Mouse (Mus musculus) ovary, postnatal 36 days (tissue): ENCODE results near the gene Plaur.
A peak's percentile ranks its signal among the peaks of the same experiment; 100 is the strongest.

Experiments used
- DNase-seq: peaks from one replicate; pipeline ENCODE4 v3.0.0; 2022; ENCODE audit warnings: low spot score, mixed read lengths

Plaur gene

DNA sequence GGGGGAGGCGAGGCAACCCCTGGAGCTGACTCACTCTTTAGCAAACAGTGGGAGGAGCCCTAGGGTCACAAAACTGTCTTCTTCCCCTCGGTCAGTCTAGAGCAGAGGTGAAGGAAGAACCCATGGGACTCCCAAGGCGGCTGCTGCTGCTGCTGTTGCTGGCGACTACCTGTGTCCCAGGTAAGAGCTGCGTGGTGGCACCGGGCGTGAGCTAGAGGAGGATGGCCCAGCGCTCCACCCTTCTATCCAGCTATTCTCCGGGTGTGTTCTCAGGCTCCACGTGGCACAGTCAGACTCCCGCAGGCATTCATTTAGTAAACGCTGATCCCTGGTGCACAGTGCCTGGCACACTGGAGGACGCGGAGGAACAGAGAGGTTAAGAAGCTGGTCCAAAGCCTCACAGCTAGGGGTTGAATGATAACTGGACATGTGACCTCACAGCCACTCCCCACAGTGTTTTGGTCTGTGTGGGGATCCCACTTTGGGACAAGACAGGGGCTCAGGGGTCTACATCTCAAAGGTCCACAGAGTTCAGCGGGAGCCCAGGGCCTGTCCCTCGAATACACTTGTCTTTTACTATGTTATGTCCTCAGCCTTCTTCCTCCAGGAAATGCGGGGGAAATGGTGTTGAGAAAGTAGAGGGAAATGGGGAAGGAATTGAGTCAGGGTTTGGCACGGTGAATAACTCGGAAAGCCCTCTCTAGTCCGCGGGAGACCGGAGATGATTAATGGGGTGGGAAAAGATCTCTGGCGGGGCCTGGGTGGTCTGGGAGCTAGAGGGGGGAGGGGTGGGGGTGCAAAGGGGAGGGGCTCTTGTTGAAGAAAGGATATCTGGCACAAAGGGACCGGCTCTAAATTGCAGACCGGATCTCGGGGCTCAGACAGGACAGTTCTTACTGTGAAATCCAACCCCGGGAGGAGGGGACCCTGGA is at the start of gene Plaur:
TSS of gene Plaur (plus strand) at position 97 of the 932 bp plus-strand sequence.
- no peak for DNase-seq

DNA sequence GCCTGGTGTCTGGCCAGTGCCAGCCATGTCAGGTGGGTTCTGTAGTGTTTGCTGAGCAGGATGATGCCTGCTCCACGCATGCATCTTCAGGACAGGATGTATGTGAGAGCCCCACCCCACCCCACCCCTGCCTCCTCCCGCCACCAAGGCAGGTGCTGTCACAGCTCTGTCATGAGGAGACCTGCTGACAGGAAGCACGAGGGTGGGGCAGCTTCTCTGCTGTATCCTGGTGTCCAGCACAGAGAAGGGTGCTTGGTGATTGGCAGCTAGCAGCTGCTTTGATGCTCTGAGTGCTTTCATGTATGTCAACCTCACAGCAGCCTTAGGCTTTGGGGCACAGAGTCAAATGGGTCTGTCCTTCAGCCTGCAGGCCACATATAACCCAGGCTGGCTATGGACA is 48.7 kb upstream of the Plaur start:
- no peak for DNase-seq

DNA sequence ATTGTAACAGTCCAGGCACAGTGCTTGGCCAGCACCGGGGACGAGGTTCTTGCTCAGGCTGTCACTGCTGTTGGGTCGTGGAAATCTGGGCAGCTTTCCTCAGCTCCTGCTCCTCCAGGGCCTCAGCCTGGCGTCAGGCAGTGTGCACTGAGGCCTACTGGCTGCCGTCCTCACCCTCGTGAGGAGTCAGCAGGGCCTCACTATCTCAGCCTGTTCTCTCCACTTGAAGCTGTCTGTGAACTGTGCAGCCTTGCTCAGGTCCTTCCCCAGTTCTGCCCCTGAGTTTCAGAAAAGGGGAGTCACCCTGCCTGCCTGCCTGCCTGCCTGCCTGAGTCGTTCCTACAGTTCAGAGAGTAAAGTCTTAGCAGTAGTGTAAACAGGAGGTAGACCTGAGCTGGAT is 47.0 kb upstream of the Plaur start:
- no peak for DNase-seq

DNA sequence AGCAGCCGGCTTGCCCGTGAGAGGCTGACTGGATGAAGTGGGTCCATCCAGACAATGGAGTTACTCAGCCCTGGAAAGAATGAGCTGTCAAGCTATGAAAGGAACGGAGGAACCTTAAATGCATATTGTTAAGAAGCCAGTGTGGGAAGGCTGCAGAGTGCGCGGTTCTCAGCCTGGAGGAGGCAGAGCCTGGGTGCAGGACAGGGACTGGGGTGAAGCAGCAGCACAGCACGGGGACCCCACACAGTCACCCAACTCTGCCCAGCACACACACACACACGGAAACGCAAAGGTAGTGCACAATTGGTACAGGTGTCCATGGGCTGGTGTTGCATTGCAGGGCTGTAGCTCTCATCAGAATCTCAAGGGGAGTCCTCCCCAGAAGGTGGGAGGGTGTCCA is 42.7 kb upstream of the Plaur start:
- no peak for DNase-seq

DNA sequence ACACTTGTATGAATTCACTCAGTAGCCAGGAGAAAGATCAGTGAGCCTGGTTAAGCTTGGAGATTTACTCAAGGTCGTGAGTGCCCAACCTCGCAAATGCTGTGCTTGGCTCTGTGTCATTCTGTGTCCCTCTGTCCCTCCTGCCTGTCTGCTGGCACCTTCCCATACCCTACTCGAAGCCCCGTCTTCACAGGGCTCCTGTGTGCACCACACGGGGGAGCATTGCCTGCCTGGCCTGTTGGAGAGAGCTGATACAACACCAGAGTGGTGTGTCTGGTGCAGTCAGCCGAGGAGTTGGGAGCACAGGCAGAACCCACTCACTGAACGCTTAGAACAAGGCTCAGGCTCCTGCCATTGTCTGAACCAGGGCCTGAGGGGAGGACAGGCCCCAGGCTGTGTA is 40.6 kb upstream of the Plaur start:
- DNase-seq, result no peak

DNA sequence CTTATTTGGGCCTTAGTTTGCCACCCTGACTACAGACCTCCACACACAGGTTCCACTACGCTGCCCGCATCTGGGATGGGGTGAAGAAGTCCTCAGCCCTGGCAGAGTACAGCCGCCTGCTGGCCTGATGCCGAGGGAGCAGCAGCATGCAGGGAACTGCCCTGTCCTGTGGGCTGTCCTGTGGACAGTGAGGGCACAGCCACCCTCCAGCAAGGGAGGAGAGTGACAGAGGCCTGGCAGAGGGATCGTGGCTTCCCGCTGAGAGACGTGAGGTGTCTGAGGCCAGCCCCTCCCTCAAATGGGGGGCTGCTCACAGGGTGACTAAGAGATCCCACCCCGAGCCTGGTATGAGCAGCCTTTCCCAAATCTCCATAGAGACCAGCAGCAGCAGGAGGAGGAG is 40.0 kb upstream of the Plaur start:
- no peak for DNase-seq

DNA sequence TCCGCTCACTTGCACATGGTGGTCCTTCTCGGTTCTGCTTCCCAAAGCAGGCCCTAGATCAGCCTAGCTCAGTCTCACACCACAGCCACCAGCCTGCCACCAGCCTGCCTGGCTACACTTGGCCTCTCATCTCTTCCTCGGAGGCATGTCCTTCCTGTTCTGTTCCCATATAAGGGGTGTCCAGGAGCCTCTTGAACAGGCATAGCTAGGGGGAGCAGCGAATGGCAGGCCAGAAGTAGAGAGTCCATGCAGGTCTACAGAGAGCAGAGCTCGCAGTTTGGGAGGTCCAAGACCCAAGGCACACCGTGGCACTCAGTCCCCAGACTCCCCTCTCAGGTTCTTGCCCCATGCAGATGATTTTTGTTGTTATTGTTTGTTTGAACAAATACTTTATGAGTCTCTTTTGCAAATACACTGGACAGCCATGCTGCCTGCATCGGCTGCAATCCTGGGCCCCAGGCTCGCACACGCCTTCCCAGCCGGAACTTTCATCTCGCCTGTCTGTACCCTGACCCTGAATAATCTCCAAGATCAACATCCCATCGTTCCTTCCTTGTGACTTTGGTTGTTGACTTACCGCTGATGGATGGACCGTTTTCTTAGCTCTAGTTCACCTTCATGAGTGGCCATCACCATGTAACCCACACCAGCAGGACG is 39.0 kb upstream of the Plaur start:
- no peak for DNase-seq

GRCm38 (mm10) chr7:24423956-24424732 is 38.1 kb upstream of the Plaur start:
- peak; percentile 19 for DNase-seq

GRCm38 (mm10) chr7:24425919-24426318 is 36.4 kb upstream of the Plaur start:
- DNase-seq, result no peak

- no peak for DNase-seq
Measured at GRCm38 (mm10) chr7:24427168-24427567, 35.1 kb upstream of the Plaur start.

DNA sequence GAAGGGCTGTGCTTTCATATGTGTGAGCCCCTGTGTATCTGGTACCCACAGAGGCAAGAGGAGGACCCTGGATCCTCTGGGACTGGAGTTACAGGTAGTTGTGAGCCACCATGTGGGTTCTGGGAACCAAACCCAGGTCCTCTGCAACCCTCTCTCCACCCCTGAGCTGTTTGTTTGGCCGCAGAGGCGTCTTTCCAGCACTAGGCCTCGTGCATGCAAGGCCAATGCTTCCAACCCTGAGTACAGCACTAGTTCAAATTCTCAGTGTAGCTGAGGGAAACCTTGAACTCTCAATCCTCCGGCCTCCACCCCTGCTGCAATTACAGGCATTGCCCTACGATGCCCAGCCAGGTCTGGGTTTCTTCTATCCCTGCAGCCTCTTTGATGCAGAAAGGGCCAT is 33.6 kb upstream of the Plaur start:
- DNase-seq, result no peak

GRCm38 (mm10) chr7:24429413-24430112 is 32.7 kb upstream of the Plaur start:
- no peak for DNase-seq

DNA sequence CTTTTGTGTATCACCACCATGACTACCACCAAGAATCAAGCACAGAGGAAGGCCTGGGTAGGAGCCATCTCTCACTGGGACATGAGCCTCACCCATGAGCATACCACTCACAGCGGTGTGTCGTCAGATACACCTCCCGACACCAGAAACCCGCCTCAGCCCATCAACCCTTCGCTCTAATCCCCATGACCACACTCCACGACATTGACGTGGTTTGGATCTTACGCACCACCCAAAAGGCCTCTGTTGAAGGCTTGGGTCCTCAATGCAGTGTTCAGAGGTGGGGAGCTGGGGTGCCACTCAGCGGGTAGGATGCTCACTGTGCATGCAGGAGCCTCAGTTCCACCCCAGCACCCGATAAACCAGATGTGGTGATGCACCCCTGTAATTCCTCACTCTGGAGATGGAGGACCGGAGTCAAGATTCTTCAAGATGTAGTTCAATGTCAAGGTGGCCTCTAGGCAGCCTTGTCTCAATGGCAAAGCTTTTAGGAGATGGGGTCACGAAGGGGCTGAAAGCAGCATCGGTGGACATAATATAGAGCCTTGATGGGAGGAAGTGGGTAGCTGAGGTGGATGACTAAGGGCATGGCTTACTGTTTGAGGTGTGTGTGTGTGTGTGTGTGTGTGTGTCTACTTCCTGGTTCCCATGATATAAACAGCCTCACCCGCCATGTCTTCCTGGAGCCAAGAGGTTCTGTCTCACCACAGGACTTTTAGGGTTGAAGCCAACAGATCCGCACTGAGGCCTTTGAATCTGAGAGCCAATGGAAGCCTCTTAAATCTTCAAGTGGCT is 31.5 kb upstream of the Plaur start:
- DNase-seq, result no peak

DNA sequence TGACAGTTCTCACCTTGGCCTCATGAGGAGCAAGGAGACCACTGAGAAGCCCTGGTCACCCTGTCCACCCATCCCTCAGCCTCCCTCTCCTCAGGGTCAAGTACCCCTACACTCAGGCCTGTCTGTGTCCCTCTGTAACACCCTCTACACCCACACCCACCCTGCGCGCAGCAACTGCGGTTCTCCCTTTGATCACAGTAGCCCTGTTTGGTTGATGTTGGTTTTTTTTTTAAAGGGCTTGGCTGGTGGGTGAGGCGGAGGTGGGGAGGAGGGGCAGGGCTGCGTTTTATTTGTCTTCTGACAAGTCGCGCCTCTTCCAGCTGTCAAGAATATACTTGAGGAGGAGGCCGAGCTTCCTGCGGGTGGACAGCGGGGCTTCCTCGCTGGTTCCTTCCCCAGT is 30.6 kb upstream of the Plaur start:
- no peak for DNase-seq

GRCm38 (mm10) chr7:24435305-24435704 is 27.0 kb upstream of the Plaur start:
- DNase-seq, result no peak

DNA sequence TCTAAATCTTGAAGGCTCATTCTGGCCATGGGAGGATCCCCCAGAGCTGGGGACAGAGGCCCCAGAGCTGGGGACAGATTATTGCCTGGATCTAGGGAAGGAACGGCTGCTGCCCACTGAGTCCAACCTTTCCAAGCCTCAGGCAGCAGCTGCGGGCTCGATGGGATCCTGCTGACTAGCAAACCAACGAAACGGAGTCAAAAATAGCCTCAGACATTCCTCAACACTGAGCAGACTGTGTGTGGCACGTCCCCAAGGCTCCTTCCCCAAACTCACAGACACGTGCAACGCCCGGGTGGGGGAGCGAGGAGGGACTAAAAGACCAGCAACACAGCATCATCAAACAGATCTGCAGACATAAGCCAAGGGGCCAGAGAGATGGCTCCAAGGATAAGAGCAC is 24.3 kb upstream of the Plaur start:
- DNase-seq, result no peak

GRCm38 (mm10) chr7:24439191-24439590 is 23.1 kb upstream of the Plaur start:
- no peak for DNase-seq

GRCm38 (mm10) chr7:24439891-24440290 is 22.4 kb upstream of the Plaur start:
- no peak for DNase-seq

DNA sequence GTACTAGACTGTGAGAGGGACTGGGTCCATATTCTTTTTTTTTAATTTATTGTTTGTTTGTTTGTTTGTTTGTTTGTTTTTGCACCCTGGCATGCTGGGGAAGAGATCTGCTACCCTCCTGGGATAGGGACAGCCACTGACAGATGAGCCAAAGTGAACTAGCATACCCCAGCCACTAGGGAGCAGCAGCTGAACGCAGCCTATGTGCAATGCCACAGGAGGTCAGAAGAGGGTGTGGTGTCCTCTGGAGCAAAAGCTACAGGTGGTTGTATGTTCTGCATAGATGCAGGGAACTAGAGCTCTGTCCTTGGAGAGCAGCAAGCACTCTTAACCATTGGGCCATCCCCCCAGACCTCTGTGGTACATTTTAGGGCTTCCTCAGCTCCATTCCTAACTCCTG is 20.5 kb upstream of the Plaur start:
- peak; percentile 59 for DNase-seq

- no peak for DNase-seq
Measured at GRCm38 (mm10) chr7:24442313-24442712, 20.0 kb upstream of the Plaur start.

DNA sequence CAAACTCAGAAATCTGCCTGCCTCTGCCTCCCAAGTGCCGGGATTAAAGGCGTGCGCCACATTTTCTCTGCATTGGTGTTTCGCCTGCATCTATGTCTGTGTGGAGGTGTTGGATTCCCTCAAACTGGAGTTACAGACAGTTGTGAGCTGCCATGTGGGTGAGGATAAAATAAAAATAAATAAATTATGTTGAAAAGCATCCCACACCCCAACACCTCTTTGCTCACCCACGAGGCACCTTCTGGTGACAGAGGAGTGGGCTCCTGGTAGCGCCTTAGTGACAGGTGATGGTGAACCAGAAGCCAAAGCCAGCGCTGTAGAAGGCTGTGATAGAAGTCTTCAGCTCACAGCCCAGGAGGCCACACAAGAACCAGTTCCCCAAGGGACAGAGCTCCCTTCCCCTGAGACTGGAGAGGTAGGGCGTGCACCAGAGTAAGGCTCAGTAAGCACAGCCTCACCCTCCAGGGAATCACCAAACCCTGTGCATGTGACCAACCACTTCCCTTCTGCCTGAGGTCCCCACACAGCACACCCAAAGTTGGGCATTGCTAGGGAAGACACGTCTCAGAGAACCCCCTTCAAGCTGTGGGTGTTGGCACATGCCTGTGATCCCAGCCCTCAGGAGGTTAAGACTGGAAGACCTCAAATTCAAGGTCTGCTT is 16.9 kb upstream of the Plaur start:
- DNase-seq, result no peak
